Mouse (Mus musculus): ENCODE measurements at regions not wholly inside any gene's neighbourhood (a gene's known extent, or its start where the extent isn't known, plus 50 kb on each side); places are given as distances from the start of the nearest gene placed in this dataset.
"Not testable (repeated sequence)": the region's sequence is repeated elsewhere in the genome, so short reads cannot be mapped to it uniquely, and the experiment has no call there.

DNA sequence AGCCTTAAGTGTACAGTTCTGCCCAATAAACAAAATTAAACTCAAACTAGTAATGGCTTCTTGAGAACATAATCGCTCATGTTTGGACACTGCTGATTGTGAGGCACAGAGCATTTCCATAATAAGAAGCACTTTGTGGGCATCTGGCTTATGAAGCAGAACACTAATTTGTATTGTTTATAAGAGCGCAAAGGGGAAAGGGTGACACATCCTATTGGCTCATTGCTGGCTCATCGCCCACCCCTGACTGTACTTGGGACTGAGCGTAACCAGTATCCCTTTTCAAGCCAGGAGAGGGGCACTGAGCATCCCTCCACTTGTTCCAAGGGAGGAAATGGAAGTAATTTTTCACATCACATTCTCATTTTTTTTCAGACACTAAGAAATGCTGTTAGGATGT lies 288.0 kb downstream of the Sfmbt2 start:
- in situ Hi-C loops (cut with MboI; ENCODE audit: unreplicated experiment in 2 of 2) = no loop called here

DNA sequence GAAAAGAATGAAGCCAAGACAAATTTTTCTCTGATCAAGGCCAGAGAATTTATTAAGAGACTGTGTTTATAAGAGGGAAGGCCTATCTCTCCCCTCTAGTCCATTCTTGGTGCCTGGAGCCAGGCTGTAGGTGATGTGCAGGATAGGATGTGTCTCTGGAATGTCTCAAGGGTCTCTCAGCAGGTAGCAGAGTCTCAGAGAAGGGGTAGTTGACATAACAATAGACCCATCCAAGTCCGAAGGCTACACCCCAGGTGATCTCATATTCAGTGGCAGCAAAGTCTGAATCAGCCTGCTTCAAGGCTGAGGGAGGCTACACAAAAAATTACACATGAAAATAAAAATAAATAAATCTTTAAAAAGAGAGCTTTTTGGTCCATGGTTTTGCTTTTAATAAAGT lies 297.6 kb downstream of the Sfmbt2 start:
- in situ Hi-C loops (cut with MboI; ENCODE audit: unreplicated experiment in 2 of 2) = not testable (repeated sequence)

GRCm38 (mm10) chr2:10670423-10671298 lies 300.4 kb downstream of the Sfmbt2 start:
- in situ Hi-C loops (cut with MboI; ENCODE audit: unreplicated experiment in 2 of 2) = no loop called here

DNA sequence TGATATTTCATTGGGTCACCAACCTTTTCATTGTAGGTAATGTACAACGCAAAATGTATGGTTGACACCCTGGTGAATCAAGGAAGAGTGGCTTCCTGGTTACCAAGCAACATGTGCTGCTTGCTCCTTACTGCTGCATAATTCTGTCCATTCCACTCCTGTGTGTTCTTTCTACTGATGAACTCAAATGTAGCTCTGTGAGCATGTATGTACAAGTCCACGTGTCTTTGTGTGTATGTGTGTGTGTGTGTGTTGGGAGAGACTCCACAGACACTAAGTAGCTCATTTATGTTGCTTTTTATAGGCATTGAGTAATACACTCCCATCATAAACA lies 301.0 kb downstream of the Sfmbt2 start:
- in situ Hi-C loops (cut with MboI; ENCODE audit: unreplicated experiment in 2 of 2) = no loop called here

GRCm38 (mm10) chr2:10672196-10672595 lies 301.9 kb downstream of the Sfmbt2 start:
- in situ Hi-C loops (cut with MboI; ENCODE audit: unreplicated experiment in 2 of 2) = no loop called here

DNA sequence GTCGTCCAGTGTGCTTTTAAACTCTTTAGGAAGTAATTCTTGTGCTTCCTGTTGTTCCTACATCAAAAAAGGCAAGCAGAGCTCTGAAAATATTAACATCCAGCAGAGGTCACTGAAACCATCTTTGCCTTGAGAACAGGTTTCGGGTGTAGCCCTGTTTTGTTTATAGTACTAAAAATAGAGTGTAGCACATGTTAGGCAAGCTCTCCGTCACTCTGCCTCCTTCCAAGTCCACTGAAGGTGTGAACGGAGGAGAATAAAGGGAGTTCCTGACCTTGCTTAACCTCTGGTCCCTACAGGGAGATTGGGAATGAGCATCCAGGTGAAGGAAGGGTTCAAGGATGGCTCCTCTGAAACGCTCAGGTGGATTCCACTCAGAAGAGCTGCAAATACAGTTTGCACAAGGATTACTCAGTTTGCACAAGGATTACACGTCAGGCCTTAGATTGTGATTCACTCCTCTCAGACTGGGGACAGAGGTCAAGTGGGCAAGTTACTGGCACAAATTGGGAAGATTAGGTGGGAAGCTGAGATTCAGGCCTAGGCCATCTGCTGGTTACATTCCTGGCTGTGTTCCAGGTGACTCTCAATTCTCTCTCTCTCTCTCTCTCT lies 304.5 kb downstream of the Sfmbt2 start:
- in situ Hi-C loops (cut with MboI; ENCODE audit: unreplicated experiment in 2 of 2) = no loop called here

DNA sequence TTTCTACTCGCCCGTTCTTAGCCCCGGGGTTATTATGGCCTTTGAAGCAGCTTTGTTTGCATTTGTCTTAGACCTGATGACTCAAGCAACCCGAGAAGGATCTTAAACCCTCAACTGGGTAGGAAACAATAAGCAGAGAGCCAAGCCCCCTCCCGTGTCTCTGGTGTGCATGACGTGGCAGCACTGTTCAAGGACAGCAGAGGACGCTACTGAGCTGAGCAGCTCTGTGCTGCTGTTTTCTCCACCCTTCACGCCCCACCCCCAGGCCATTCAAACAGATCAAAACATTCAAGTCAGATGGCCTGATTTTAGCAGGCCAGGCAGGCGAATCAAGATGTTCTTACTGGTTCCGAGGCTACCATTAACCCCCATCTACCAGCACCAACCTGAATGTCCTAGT lies 331.1 kb downstream of the Sfmbt2 start:
- in situ Hi-C loops (cut with MboI; ENCODE audit: unreplicated experiment in 2 of 2) = no loop called here

DNA sequence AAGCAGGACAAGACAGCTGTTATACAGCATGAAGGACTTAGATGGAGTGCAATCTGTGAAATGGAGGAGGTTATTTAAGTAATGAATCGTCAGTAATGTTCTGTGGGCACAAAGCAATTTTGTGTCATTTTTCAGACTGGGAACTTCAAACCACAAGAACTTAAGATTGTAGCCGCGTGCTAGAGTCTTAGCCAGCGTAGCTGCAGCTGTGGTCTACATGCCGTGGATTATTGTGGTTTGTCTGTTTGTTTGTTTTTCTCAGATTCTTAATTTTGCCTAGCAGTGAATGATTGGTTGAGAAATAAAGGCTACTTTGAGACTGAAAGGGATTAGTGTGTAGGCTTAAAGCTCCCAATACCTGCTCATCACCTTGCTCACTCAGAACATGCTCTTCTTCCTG lies 348.1 kb downstream of the Sfmbt2 start:
- in situ Hi-C loops (cut with MboI; ENCODE audit: unreplicated experiment in 2 of 2) = no loop called here

DNA sequence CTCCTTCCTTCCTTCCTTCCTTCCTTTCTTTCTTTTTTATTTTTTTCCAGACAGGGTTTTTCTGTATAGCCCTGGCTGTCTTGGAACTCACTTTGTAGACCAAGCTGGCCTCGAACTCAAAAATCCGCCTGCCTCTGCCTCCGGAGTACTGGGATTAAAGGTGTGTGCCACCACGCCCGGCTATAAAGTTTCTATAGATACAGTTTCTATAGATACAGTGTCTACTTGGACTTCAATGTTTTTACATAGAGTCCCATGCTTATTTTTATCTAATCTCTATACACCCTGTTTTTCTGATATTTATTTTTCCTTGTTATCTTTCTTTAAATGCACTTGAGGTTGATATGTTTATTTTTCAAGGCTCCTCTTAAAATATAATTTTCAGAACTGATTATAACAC lies 364.0 kb downstream of the Sfmbt2 start:
- in situ Hi-C loops (cut with MboI; ENCODE audit: unreplicated experiment in 2 of 2) = not testable (repeated sequence)

GRCm38 (mm10) chr2:10736696-10737457 lies 366.6 kb downstream of the Sfmbt2 start:
- in situ Hi-C loops (cut with MboI; ENCODE audit: unreplicated experiment in 2 of 2) = no loop called here

DNA sequence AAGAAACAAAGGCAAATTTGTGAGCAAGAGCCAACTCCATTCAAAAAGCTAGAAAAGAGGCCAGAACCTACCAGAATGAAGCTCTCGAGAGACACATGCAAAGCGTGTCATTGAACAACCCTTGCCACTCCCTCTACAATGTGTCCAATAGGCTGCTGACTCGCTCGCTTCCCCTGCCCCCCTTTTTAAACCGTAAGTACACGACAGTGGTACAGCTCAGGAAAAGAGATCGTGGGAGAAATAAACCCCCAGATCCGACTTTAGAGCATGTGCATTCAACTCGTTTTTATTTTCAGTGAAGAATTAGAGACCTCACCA lies 367.1 kb downstream of the Sfmbt2 start:
- in situ Hi-C loops (cut with MboI; ENCODE audit: unreplicated experiment in 2 of 2) = no loop called here

DNA sequence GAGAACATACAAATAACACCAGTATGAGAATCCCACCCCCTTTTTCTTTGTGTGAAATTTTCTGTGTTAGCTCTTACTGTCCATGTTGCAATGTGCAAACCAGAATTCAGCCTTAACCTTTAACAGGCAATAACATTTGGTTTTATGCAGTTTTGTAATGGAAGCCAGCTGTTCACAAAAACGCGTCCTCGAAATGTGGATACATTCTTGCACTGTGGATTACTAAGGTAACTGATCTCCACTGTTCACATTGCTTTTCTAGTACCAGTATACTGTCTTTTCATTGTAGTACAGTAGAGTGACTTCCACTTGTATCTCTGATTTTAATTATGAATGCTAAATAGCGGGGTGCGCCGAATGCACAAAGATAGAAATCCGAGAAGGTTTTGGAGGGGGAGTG lies 374.8 kb downstream of the Sfmbt2 start:
- in situ Hi-C loops (cut with MboI; ENCODE audit: unreplicated experiment in 2 of 2) = no loop called here

DNA sequence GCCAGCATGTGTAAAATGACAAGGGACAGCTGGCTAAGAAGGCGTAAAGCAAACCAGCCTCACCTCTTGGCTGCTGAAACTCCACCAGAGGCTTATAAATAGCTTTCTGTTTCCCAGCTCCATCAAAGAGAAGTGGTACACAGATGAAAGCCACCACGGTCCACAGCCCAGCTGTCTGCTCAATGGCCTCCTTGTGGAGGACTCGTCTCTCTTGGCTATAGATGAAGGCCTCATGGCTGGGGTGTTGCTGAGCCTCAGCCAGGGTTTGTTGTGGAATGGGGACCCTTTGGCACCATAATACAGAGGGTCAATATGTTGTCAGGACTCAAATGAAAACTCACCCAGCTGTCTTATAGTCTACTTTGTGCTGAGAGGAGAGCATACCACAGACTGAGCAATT lies 385.1 kb downstream of the Sfmbt2 start:
- in situ Hi-C loops (cut with MboI; ENCODE audit: unreplicated experiment in 2 of 2) = no loop called here

DNA sequence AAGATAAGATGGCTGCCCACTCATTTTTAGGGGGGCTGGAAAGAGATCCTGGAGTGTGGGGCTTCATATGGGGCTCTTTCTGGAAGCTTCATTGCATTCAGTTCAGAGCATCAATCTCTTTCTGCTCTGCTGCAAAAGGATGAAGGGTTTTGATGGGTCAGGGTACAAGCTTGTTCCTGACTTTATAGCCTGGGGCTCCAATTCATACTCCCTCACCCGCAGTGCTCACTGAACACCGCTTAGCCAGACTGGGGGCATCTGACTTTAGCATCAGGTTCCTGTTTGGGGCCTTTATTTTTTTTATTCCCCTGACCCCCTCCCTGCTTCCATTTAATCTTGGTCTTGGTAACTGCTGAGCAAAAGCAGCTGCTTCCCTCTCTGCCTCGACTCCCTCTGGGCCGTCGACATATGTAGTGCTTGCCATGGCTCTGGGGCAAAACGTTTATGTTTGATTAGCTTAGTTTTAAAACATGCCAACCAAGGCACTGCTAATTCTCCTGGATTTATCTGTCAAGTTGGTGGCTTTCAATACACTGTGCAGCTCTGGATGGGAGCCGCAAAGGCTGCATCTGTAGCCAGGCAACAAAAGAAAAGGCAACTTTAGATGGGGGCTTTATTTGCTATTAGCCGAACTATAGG lies 387.0 kb downstream of the Sfmbt2 start:
- in situ Hi-C loops (cut with MboI; ENCODE audit: unreplicated experiment in 2 of 2) = no loop called here

- in situ Hi-C loops (cut with MboI; ENCODE audit: unreplicated experiment in 2 of 2) = no loop called here
These were observed 387.6 kb downstream of the Sfmbt2 start for GRCm38 (mm10) chr2:10757886-10758285.

GRCm38 (mm10) chr2:10762236-10762635 lies 391.9 kb downstream of the Sfmbt2 start:
- in situ Hi-C loops (cut with MboI; ENCODE audit: unreplicated experiment in 2 of 2) = no loop called here

DNA sequence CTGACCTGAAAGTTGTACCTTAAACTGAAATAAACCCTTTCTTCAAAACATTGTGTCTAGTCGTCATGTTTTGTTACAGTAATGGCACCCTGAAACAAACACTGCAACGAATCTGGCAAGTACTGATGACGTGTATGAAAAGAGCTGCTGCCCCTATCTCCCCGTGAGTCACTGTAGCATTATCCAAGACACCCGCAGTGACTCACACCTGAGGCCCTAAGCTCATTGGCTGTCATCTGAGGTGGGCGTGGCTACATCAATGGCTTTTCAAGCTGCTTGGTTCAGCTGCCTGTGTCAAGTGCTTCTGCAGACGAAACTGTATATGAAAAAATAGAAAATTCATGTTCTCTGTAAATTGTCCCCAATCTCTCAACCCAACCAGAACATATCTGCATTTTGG lies 388.8 kb upstream of the Prkcq start:
- in situ Hi-C loops (cut with MboI; ENCODE audit: unreplicated experiment in 2 of 2) = loop anchor here (5.0 to 25.0 kb wide), 4 partner anchors 274 to 671 kb away; no protein-coding TSS in a partner anchor

- in situ Hi-C loops (cut with MboI; ENCODE audit: unreplicated experiment in 2 of 2) = loop anchor here (5.0 to 25.0 kb wide), 4 partner anchors 274 to 671 kb away; no protein-coding TSS in a partner anchor
These were observed 388.3 kb upstream of the Prkcq start for GRCm38 (mm10) chr2:10783594-10783993.

DNA sequence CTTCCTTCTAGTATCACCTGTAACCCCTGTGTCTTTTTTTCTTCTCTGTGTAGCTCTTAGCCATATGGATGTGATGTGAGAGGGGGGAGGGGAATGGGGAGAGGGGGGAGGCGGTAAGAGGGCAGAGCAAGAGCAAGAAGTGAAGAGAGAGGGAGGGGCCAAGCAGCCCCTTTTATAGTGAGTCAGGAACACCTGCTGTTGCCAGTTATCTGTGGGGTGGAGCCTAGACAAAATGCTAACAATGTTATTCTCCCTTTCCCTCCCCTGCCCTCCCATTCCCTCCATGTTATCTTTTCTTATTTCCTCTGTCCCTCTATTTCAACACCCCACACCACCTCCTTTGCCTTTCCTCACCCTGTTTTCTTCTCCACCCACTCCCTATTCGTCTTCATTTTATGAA lies 387.6 kb upstream of the Prkcq start:
- in situ Hi-C loops (cut with MboI; ENCODE audit: unreplicated experiment in 2 of 2) = loop anchor here (5.0 to 25.0 kb wide), 4 partner anchors 273 to 672 kb away; no protein-coding TSS in a partner anchor

DNA sequence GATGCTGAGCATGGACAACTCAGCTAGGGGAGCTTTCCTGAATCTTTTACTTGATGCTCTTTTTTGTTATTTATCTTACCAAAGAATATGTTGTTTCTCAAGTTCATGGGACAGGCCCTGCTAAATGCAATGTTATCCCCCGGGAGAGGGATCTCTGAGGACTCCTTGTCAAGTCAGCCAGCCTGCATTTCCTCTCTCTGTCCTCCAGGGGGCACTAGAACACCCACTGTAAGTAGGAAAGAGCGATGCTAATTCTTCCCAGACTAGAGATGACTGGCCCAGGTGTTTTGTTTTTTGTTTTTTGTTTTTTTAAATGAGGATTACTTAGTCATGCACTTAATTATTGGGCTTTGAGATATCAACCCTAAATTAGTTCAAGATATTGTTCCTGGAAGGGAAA lies 386.8 kb upstream of the Prkcq start:
- in situ Hi-C loops (cut with MboI; ENCODE audit: unreplicated experiment in 2 of 2) = loop anchor here (10.0 to 25.0 kb wide), 3 partner anchors 510 to 673 kb away; no protein-coding TSS in a partner anchor

DNA sequence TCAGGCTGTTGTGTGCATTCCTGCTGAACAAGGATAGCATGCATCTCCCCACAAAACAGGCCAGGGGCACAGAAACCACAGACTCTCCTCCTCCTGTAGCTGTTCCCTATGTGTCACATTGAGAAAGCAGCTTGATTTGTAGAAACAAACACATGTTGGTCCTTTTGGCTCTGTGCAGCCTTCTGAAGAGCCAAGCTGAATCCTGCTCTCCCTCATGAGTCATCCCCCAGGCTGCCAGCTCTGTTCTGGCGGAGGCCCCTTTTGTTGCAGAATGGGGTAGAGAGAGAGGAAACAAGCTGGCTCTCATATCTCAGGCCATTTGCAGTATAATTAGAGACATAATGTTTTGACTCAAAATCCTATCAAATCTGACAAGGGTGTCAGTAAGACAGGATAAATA lies 383.4 kb upstream of the Prkcq start:
- in situ Hi-C loops (cut with MboI; ENCODE audit: unreplicated experiment in 2 of 2) = loop anchor here (10.0 to 25.0 kb wide), 3 partner anchors 506 to 676 kb away; no protein-coding TSS in a partner anchor

All from v-Abl transformed pro-B cells (cell line).